Mouse (Mus musculus) MEL (cell line): ENCODE data around the gene Depdc5. TPM values are rescaled to one million over a fixed set of nuclear protein-coding genes. Genes with fewer than 3 reads are reported as not detected.

ENCODE experiments used
- DNase-seq: peaks from one replicate; pipeline ENCODE4 v3.0.0; 2011; ENCODE audit warnings: low read depth, low spot score
- H3K27ac ChIP-seq: 2 replicates; pipeline ENCODE4 v1.5.1; 2012; ENCODE audit warnings: low read depth, mild to moderate bottlenecking, control low read depth, low read length, moderate library complexity; ENCODE audit not compliant: control insufficient read depth
- H3K27me3 ChIP-seq, 2 experiments: fragments of 150-350 bp in 1 of 2; sonication (generic) in 1 of 2; 2 replicates each; pipeline ENCODE4 v1.6.1; 2012; ENCODE audit warnings: low read length in 2 of 2, mild to moderate bottlenecking in 2 of 2, improper control_type of control experiment in 1 of 2, moderate library complexity in 1 of 2; ENCODE audit not compliant: insufficient read depth in 2 of 2, control insufficient read depth in 1 of 2
- H3K36me3 ChIP-seq, 2 experiments: 2 replicates each; pipeline ENCODE4 v1.6.1; 2012 to 2014; ENCODE audit warnings: low read length in 2 of 2, improper control_type of control experiment in 1 of 2, inconsistent platforms in 1 of 2, mild to moderate bottlenecking in 1 of 2; ENCODE audit not compliant: insufficient read depth in 2 of 2, control insufficient read depth in 1 of 2
- H3K4me1 ChIP-seq, 2 experiments: fragments of 150-350 bp in 1 of 2; sonication (generic) in 1 of 2; 2 replicates each; pipeline ENCODE4 v1.6.1; 2012; ENCODE audit warnings: low read length in 2 of 2, improper control_type of control experiment in 1 of 2, mild to moderate bottlenecking in 1 of 2; ENCODE audit not compliant: insufficient read depth in 2 of 2, control insufficient read depth in 1 of 2
- H3K4me3 ChIP-seq, 2 experiments: fragments of 150-350 bp in 1 of 2; sonication (generic) in 1 of 2; 2 replicates each; pipeline ENCODE4 v1.5.1; 2012; ENCODE audit warnings: low read depth in 2 of 2, low read length in 2 of 2, mild to moderate bottlenecking in 2 of 2, moderate library complexity in 2 of 2, control low read depth in 1 of 2, improper control_type of control experiment in 1 of 2; ENCODE audit not compliant: control insufficient read depth in 1 of 2, insufficient read depth in 1 of 2
- H3K79me2 ChIP-seq: 2 replicates; pipeline ENCODE4 v1.6.1; 2012; ENCODE audit warnings: mild to moderate bottlenecking, low read length, moderate library complexity; ENCODE audit not compliant: control insufficient read depth, poor library complexity, insufficient read depth
- H3K9ac ChIP-seq: 2 replicates; pipeline ENCODE4 v1.6.1; 2012; ENCODE audit warnings: low read depth, mild to moderate bottlenecking, control low read depth, low read length, moderate library complexity; ENCODE audit not compliant: control insufficient read depth, poor library complexity, severe bottlenecking
- H3K9me3 ChIP-seq: fragments of 150-350 bp; sonication (generic); replicated peaks from 2 replicates; pipeline ENCODE4 v1.6.1; 2012; ENCODE audit warnings: mild to moderate bottlenecking, low read length, improper control_type of control experiment, moderate library complexity; ENCODE audit not compliant: insufficient read depth
- BHLHE40 ChIP-seq: IDR thresholded peaks from 2 replicates; pipeline ENCODE4 v1.6.1; 2012; ENCODE audit warnings: low read depth, mild to moderate bottlenecking, inconsistent platforms, low read length, improper control_type of control experiment, borderline replicate concordance
- CTCF ChIP-seq, 3 experiments: IDR thresholded peaks in 2 of 3; conservative IDR thresholded peaks in 1 of 3; 2 replicates each; pipeline ENCODE4 v1.5.1; 2011 to 2012; ENCODE audit warnings: low read length in 3 of 3, low read depth in 2 of 3, mild to moderate bottlenecking in 2 of 3, improper control_type of control experiment in 1 of 3, inconsistent platforms in 1 of 3, mixed read lengths in 1 of 3, moderate library complexity in 1 of 3; ENCODE audit not compliant: control insufficient read depth in 1 of 3, insufficient read depth in 1 of 3, poor library complexity in 1 of 3, severe bottlenecking in 1 of 3
- E2F4 ChIP-seq: IDR thresholded peaks from 2 replicates; pipeline ENCODE4 v1.6.1; 2011; ENCODE audit warnings: low read depth, low read length, improper control_type of control experiment, borderline replicate concordance
- EP300 ChIP-seq, 2 experiments: IDR thresholded peaks; 2 replicates each; pipeline ENCODE4 v1.6.1; 2011; ENCODE audit warnings: improper control_type of control experiment in 2 of 2, low read length in 2 of 2, low read depth in 1 of 2, mild to moderate bottlenecking in 1 of 2
- ETS1 ChIP-seq: IDR thresholded peaks from 2 replicates; pipeline ENCODE4 v1.6.1; 2012; ENCODE audit warnings: low read depth, mild to moderate bottlenecking, inconsistent platforms, low read length, improper control_type of control experiment, moderate library complexity
- GATA1 ChIP-seq: IDR thresholded peaks from 2 replicates; pipeline ENCODE4 v1.6.1; 2011; ENCODE audit warnings: low read depth, low read length, improper control_type of control experiment
- HCFC1 ChIP-seq: IDR thresholded peaks from 2 replicates; pipeline ENCODE4 v1.6.1; 2012; ENCODE audit warnings: low read depth, mild to moderate bottlenecking, inconsistent platforms, low read length, improper control_type of control experiment, moderate library complexity
- KAT2A ChIP-seq: conservative IDR thresholded peaks from 2 replicates; pipeline ENCODE4 v1.6.1; 2012; ENCODE audit warnings: low read depth, low read length, improper control_type of control experiment, inconsistent platforms
- MAX ChIP-seq: IDR thresholded peaks from 2 replicates; pipeline ENCODE4 v1.6.1; 2011; ENCODE audit warnings: low read length, improper control_type of control experiment
- MAZ ChIP-seq: IDR thresholded peaks from 2 replicates; pipeline ENCODE4 v1.6.1; 2012; ENCODE audit warnings: low read depth, mild to moderate bottlenecking, inconsistent platforms, low read length, improper control_type of control experiment
- MYC ChIP-seq: IDR thresholded peaks from 2 replicates; pipeline ENCODE4 v1.6.1; 2011; ENCODE audit warnings: low read depth, mild to moderate bottlenecking, low read length, improper control_type of control experiment, moderate library complexity
- NRF1 ChIP-seq: IDR thresholded peaks from 2 replicates; pipeline ENCODE4 v1.6.1; 2014; ENCODE audit warnings: low read depth, mild to moderate bottlenecking, inconsistent platforms, low read length, improper control_type of control experiment, moderate library complexity; ENCODE audit not compliant: poor library complexity, insufficient read depth, severe bottlenecking
- POLR2AphosphoS2 ChIP-seq: IDR thresholded peaks from 2 replicates; pipeline ENCODE4 v1.6.1; 2011; ENCODE audit warnings: low read length, improper control_type of control experiment
- RCOR1 ChIP-seq: IDR thresholded peaks from 2 replicates; pipeline ENCODE4 v1.6.1; 2012; ENCODE audit warnings: low read depth, mild to moderate bottlenecking, inconsistent platforms, low read length, improper control_type of control experiment
- SMC3 ChIP-seq: IDR thresholded peaks from 2 replicates; pipeline ENCODE4 v1.6.1; 2011; ENCODE audit warnings: low read depth, low read length, improper control_type of control experiment
- TCF12 ChIP-seq: IDR thresholded peaks from 2 replicates; pipeline ENCODE4 v1.6.1; 2014; ENCODE audit warnings: low read depth, mild to moderate bottlenecking, inconsistent platforms, low read length, improper control_type of control experiment, moderate library complexity
- UBTF ChIP-seq: IDR thresholded peaks from 2 replicates; pipeline ENCODE4 v1.6.1; 2012; ENCODE audit warnings: low read depth, mild to moderate bottlenecking, inconsistent platforms, low read length, improper control_type of control experiment, moderate library complexity, borderline replicate concordance; ENCODE audit not compliant: insufficient read depth
- USF1 ChIP-seq: IDR thresholded peaks from 2 replicates; pipeline ENCODE4 v1.6.1; 2014; ENCODE audit warnings: low read depth, mild to moderate bottlenecking, inconsistent platforms, low read length, improper control_type of control experiment, moderate library complexity
- ZKSCAN1 ChIP-seq: IDR thresholded peaks from 2 replicates; pipeline ENCODE4 v1.6.1; 2012; ENCODE audit warnings: low read depth, mild to moderate bottlenecking, inconsistent platforms, low read length, improper control_type of control experiment, moderate library complexity
- polyA plus RNA-seq, 2 experiments: library from polyadenylated mRNA; stranded (reverse) in 1 of 2; unstranded in 1 of 2; fragments of >175 nt in 1 of 2; fragments of >200 nt in 1 of 2; gene quantifications; 2 replicates each; pipeline versions ENCODE4 v1.2.1 to v1.2.4; 2012; ENCODE audit warnings: low replicate concordance in 2 of 2, low read depth in 1 of 2; ENCODE audit not compliant: insufficient read length in 2 of 2, insufficient read depth in 1 of 2, missing spikeins in 1 of 2
- total RNA-seq: library from RNA; depleted of rRNA; stranded (reverse); fragments of 300-350 nt; gene quantifications from 2 replicates; pipeline ENCODE4 v1.2.3, GENCODE M21; 2012

Gene Depdc5
- total and polyA plus RNA-seq, 3 experiments = 20.3 to 23.9 TPM; not detected in 1

- Histone ChIP-seq H3K27ac (no peak overlapping the region), H3K4me1 (peaks cover 0 to 5% of the 10 kb centered on the region in 2 experiments; a peak in 1 of 4 replicates)
Observed at GRCm38 (mm10) chr5:32998783-32999182, 135.3 kb downstream of the Depdc5 start.

GRCm38 (mm10) chr5:33001111-33001510 is 137.6 kb downstream of the Depdc5 start:
- Histone ChIP-seq H3K27me3 (peaks cover 0 to 1% of the 10 kb centered on the region in 2 experiments; a peak in 1 of 4 replicates), H3K4me1 (peaks cover 0 to 5% of the 10 kb centered on the region in 2 experiments; a peak in 1 of 4 replicates), H3K79me2 (no peaks in the 10 kb centered on the region), H3K4me3 (no peak overlapping the region), H3K9me3 (no peaks in the 10 kb centered on the region), H3K9ac (no peak overlapping the region), H3K27ac (no peak overlapping the region), H3K36me3 (peaks cover 0 to 3% of the 10 kb centered on the region in 2 experiments; a peak in 2 of 4 replicates)
- no peak for DNase-seq
- TF ChIP-seq NRF1 (no peak), SMC3 (no peak), RCOR1 (no peak), GATA1 (no peak)

More at GRCm38 (mm10) chr5:32998783-32999182, 135.3 kb downstream of the Depdc5 start:
- no peak for DNase-seq
- no peak overlapping the region for H3K4me3 ChIP-seq
- no peaks in the 10 kb centered on the region for H3K9me3 ChIP-seq
- H3K27me3 ChIP-seq = peaks cover 0 to 1% of the 10 kb centered on the region in 2 experiments; a peak in 1 of 4 replicates
- TF ChIP-seq HCFC1 (no peak), ETS1 (no peak), MYC (no peak), MAX (no peak), BHLHE40 (no peak), KAT2A (no peak), ZKSCAN1 (no peak), USF1 (no peak), UBTF (no peak), SMC3 (no peak), CTCF (IDR thresholded peaks at IDR 0.05 in 2 of 3, conservative IDR thresholded peaks at IDR 0.05 in 1 of 3; ENCODE audit: control insufficient read depth in 1 of 3, insufficient read depth in 1 of 3, low read depth in 2 of 3, low read length in 3 of 3, poor library complexity in 1 of 3, severe bottlenecking in 1 of 3) (no peak), TCF12 (no peak), EP300 (IDR thresholded peaks at IDR 0.05; ENCODE audit: low read depth in 1 of 2, low read length in 2 of 2) (no peak), NRF1 (no peak), MAZ (no peak), E2F4 (no peak), POLR2AphosphoS2 (no peak), GATA1 (no peak)
- no peaks in the 10 kb centered on the region for H3K79me2 ChIP-seq
- no peak overlapping the region for H3K9ac ChIP-seq
- peaks cover 0 to 3% of the 10 kb centered on the region in 2 experiments; a peak in 2 of 4 replicates for H3K36me3 ChIP-seq
